Mouse (Mus musculus) bone marrow, adult 2 months (tissue): ENCODE data around the gene Ppp2r1b. TPM values are rescaled to one million over a fixed set of nuclear protein-coding genes. Genes with fewer than 3 reads are reported as not detected.

Experiments used
- H3K27ac ChIP-seq: fragments of 200-500 bp; 2 replicates; pipeline ENCODE4 v1.5.1; 2012; ENCODE audit warnings: low read depth, mild to moderate bottlenecking, control low read depth, inconsistent platforms, low read length; ENCODE audit not compliant: control insufficient read depth, poor library complexity, insufficient read depth
- H3K4me1 ChIP-seq: fragments of 200-500 bp; 2 replicates; pipeline ENCODE4 v1.6.1; 2011; ENCODE audit warnings: low read length; ENCODE audit not compliant: control insufficient read depth, insufficient read depth
- H3K4me3 ChIP-seq: fragments of 200-500 bp; replicated peaks from 2 replicates; pipeline ENCODE3; 2011; ENCODE audit warnings: mild to moderate bottlenecking, low read depth, low read length, control low read depth; ENCODE audit not compliant: control insufficient read depth
- CTCF ChIP-seq: fragments of 200-500 bp; IDR thresholded peaks from 2 replicates; pipeline ENCODE4 v1.5.1; 2011; ENCODE audit warnings: low read length, control low read depth; ENCODE audit not compliant: control insufficient read depth, insufficient read depth
- POLR2A ChIP-seq: fragments of 200-500 bp; IDR thresholded peaks from 2 replicates; pipeline ENCODE4 v1.6.1; 2011; ENCODE audit warnings: low read depth, mild to moderate bottlenecking, control low read depth, low read length, borderline replicate concordance; ENCODE audit not compliant: control insufficient read depth
- WGBS: fragments of 180-500 bp; shearing (Covaris S2); methylation state at CpG from one replicate; pipeline ENCODE4 v1.1.7; 2018; 5-methylcytosine and 5-hydroxymethylcytosine counted together
- polyA plus RNA-seq: library from polyadenylated mRNA; stranded (reverse); fragments of >200 nt; gene quantifications from 2 replicates; pipeline ENCODE4 v1.2.4, GENCODE M21; 2011; ENCODE audit warnings: low replicate concordance; ENCODE audit not compliant: missing spikeins, insufficient read depth, insufficient read length

Gene Ppp2r1b
- polyA plus RNA-seq, 1 experiment, result 18.1 TPM

- peaks cover 5% of the 10 kb centered on the region; the same call in 1 of the 2 replicates for H3K4me1 ChIP-seq
- no peak overlapping the region for H3K4me3 ChIP-seq
- TF ChIP-seq POLR2A (no peak), CTCF (no peak)
- 80% methylated on average over 5 of the region's 5 CpGs for WGBS
- no peak overlapping the region for H3K27ac ChIP-seq
Observed at GRCm38 (mm10) chr9:50922363-50923153, 77.5 kb downstream of the Ppp2r1b start.

DNA sequence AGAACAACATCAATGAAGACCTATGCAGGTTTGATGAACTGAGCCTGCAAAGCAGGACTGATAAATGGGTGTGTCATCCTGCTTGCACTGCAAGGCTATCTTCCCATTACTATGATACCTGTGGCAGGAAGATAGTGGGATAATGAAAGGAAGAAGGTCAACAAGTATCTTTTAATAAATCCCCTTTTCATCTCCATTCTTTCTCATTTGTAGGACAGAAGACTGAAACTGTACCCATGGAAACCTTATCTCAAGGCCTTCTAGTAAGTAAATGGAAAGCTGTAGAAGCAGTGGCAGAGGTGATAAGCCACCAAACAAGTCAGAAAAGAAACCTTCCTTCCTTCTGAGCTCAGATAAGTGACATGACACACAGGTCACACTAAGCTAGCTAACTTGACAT, 79.4 kb downstream of the Ppp2r1b start:
- Histone ChIP-seq H3K4me1 (peaks cover 5% of the 10 kb centered on the region; the same call in 1 of the 2 replicates), H3K27ac (no peak overlapping the region), H3K4me3 (no peak overlapping the region)
- TF ChIP-seq CTCF (no peak), POLR2A (no peak)

GRCm38 (mm10) chr9:50925801-50926200, 80.7 kb downstream of the Ppp2r1b start:
- H3K4me3 ChIP-seq, result no peak overlapping the region
- H3K4me1 ChIP-seq, result peaks cover 5% of the 10 kb centered on the region; the same call in 1 of the 2 replicates
- H3K27ac ChIP-seq, result no peak overlapping the region
- TF ChIP-seq CTCF (no peak), POLR2A (no peak)
- 58% methylated on average over 4 of the region's 4 CpGs for WGBS

DNA sequence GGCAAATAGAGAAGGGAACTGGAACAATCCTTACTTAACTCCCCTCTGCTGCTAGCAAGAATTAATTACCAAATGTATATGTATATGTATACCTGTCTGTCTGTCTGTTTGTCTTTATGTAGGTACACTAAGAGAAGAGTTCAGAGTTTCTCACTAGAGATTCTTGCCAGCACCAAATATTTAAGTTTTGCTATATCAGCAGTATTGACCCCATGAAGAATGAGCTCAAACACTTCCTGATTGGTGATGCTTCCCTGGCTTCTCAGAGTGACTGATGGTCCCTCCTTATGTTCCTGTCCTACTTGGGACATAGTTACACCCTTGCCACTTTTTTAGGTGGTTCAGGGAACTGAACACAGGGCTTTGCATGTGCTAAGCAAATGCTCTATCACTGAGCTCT, 84.9 kb downstream of the Ppp2r1b start:
- no peak overlapping the region for H3K27ac ChIP-seq
- H3K4me3 ChIP-seq, result no peak overlapping the region
- TF ChIP-seq POLR2A (no peak), CTCF (no peak)
- no peaks in the 10 kb centered on the region for H3K4me1 ChIP-seq

DNA sequence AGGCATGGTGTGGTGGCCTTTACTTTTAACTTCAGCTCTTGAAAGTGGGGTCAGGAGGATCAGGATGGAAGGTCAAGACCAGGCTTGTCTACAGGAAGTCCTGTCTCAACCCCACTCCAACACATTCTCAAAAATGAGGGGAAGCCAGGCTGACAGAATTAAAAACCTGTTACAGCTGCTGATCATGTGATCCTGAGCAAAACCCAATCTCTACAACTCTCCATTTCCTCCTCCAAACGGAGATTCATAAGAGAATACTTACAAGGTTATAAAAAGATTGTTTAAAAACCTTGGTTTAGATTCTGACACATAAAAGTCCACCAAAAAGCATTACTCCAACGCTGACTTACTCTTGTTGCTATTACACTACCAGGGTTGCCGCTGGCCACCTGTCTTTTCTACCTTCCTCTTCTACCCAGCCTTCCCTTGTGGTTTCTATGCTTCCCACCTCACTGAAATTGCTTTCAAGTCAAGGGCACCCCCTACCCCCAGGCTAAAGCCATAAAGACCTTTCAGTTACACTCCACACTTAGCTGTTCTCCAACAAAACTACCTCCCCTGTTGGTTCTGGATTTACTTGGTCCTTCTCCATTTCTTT, 96.8 kb downstream of the Ppp2r1b start:
- Histone ChIP-seq H3K4me1 (peaks cover 4% of the 10 kb centered on the region), H3K4me3 (no peak overlapping the region), H3K27ac (no peak overlapping the region)
- TF ChIP-seq CTCF, result no peak
- TF ChIP-seq POLR2A, result no peak
- 10% methylated on average over 3 of the region's 3 CpGs for WGBS

DNA sequence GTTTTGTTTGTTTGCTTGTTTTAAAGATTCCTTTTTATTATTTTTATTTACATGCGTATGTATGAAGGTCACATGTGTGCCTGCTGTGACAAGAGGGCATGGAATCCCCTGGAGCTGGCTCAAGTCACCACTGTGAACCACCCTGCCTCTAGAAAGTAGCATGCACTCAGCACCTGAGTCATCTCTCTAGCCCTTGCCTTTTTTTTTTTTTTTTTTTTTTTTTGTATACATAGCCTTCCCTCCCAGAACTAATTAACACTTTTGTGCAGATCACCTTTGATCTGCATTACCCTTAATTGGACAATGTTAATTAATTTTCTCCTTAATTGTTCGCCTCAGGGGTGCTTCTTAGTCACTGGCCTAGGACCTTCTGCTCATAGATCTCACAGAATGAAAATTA, 97.6 kb downstream of the Ppp2r1b start:
- 93% methylated on average over 2 of the region's 2 CpGs for WGBS
- Histone ChIP-seq H3K4me3 (no peak overlapping the region), H3K4me1 (peaks cover 4% of the 10 kb centered on the region), H3K27ac (no peak overlapping the region)
- TF ChIP-seq POLR2A (no peak), CTCF (no peak)

Other genes with a start within 250 kb of the Ppp2r1b start
- gene Sdhd, start 241.5 kb upstream of the Ppp2r1b start, polyA plus RNA-seq, result 63.1 and 65.6 TPM in 2 replicates
- gene Timm8b, start 241.4 kb upstream of the Ppp2r1b start, polyA plus RNA-seq, result 41.7 and 54.8 TPM in 2 replicates
- gene Pih1d2, start 228.0 kb upstream of the Ppp2r1b start, polyA plus RNA-seq, result 2.5 TPM in 1 of 2 replicates, not detected in the other
- 6.1 and 13.0 TPM in 2 replicates for gene Nkapd1, start 227.8 kb upstream of the Ppp2r1b start, polyA plus RNA-seq
- 13.0 and 13.8 TPM in 2 replicates for gene Dlat, start 185.5 kb upstream of the Ppp2r1b start, polyA plus RNA-seq
- gene Dixdc1, start 105.8 kb upstream of the Ppp2r1b start, polyA plus RNA-seq, result 0.29 TPM in 1 of 2 replicates, not detected in the other
- gene 2310030G06Rik, start 98.8 kb upstream of the Ppp2r1b start, polyA plus RNA-seq, result not detected in 2 replicates
- gene Cryab, start 94.0 kb upstream of the Ppp2r1b start, polyA plus RNA-seq, result 6.9 and 10.5 TPM in 2 replicates
- gene Hspb2, start 92.9 kb upstream of the Ppp2r1b start, polyA plus RNA-seq, result not detected in 2 replicates
- gene Fdxacb1, start 77.1 kb upstream of the Ppp2r1b start, polyA plus RNA-seq, result 5.5 and 5.7 TPM in 2 replicates
- gene Alg9, start 70.3 kb upstream of the Ppp2r1b start, polyA plus RNA-seq, result 9.7 and 10.2 TPM in 2 replicates
- 24.7 and 32.8 TPM in 2 replicates for gene 1110032A03Rik, start 69.8 kb upstream of the Ppp2r1b start, polyA plus RNA-seq
- gene Sik2, start 163.8 kb downstream of the Ppp2r1b start, polyA plus RNA-seq, result 11.7 and 17.3 TPM in 2 replicates
- gene Btg4, start 215.6 kb downstream of the Ppp2r1b start, polyA plus RNA-seq, result not detected in 2 replicates
- 2.6 and 4.5 TPM in 2 replicates for gene Layn, start 231.8 kb downstream of the Ppp2r1b start, polyA plus RNA-seq